Mouse (Mus musculus) forebrain, postnatal 0 days (tissue): ENCODE measurements around the gene Bpifb4. TPM values are rescaled to one million over a fixed set of nuclear protein-coding genes. Genes with fewer than 3 reads are reported as not detected.

Experiments
- ATAC-seq: fragments of 200-750 bp; cut with Nextera tagmentation; 2 replicates; pipeline ENCODE4 v1.8.0; 2017; ENCODE audit warnings: mild to moderate bottlenecking, moderate library complexity
- DNase-seq: peaks from one replicate; pipeline ENCODE4 v3.0.0-alpha.2; 2015
- H3K27ac ChIP-seq: fragments of 300-500 bp; sonication (generic); 2 replicates; pipeline ENCODE4 v1.5.1; 2014; ENCODE audit warnings: low read depth, mild to moderate bottlenecking, antibody characterized with exemption, low read length, moderate library complexity, mixed read lengths
- H3K27me3 ChIP-seq: fragments of 300-500 bp; sonication (generic); 2 replicates; pipeline ENCODE4 v1.6.1; 2014; ENCODE audit warnings: mild to moderate bottlenecking, low read length, mixed read lengths; ENCODE audit not compliant: insufficient read depth
- H3K36me3 ChIP-seq: fragments of 300-500 bp; sonication (generic); 2 replicates; pipeline ENCODE4 v1.6.1; 2014; ENCODE audit warnings: mild to moderate bottlenecking, moderate library complexity; ENCODE audit not compliant: insufficient read depth
- H3K4me1 ChIP-seq: fragments of 300-500 bp; sonication (generic); 2 replicates; pipeline ENCODE4 v1.6.1; 2014; ENCODE audit warnings: antibody characterized with exemption; ENCODE audit not compliant: insufficient read depth
- H3K4me2 ChIP-seq: fragments of 300-500 bp; sonication (generic); 2 replicates; pipeline ENCODE4 v1.6.1; 2014; ENCODE audit warnings: low read depth, mild to moderate bottlenecking, moderate library complexity
- H3K4me3 ChIP-seq: fragments of 300-500 bp; sonication (generic); 2 replicates; pipeline ENCODE4 v1.5.1; 2014; ENCODE audit warnings: low read depth, low read length, mixed read lengths
- H3K9ac ChIP-seq: fragments of 300-500 bp; sonication (generic); 2 replicates; pipeline ENCODE4 v1.6.1; 2014; ENCODE audit warnings: mild to moderate bottlenecking
- H3K9me3 ChIP-seq: fragments of 300-500 bp; sonication (generic); 2 replicates; pipeline ENCODE4 v1.6.1; 2016; ENCODE audit warnings: low read length
- CTCF ChIP-seq: sonication (generic); IDR thresholded peaks from 2 replicates; pipeline ENCODE4 v1.5.1; 2016; ENCODE audit warnings: antibody characterized with exemption, control low read depth, low read depth
- WGBS: fragments of 180-500 bp; shearing (Covaris S2); extraction: QIAGEN DNeasy Blood & Tissue Kit; methylation state at CpG from one replicate; pipeline ENCODE4 v1.1.7; 2014; 5-methylcytosine and 5-hydroxymethylcytosine counted together
- polyA plus RNA-seq: library from polyadenylated mRNA; unstranded; fragments of >200 nt; fragmentation: Nextera tagmentation; extraction: Ambion mirVana; gene quantifications from 2 replicates; pipeline ENCODE4 v1.2.1, GENCODE M21; 2015
- total RNA-seq: library from RNA; depleted of rRNA; stranded (reverse); fragments of >200 nt; gene quantifications from 2 replicates; pipeline ENCODE4 v1.2.3, GENCODE M21; 2014; rRNA removed

Bpifb4 gene
- total RNA-seq: not detected in 2 replicates
- not detected in 2 replicates for polyA plus RNA-seq

GRCm38 (mm10) chr2:153937843-153938242 is at the start of gene Bpifb4:
Gene Bpifb4 (plus strand): TSS chr2:153938212.
- no peak for TF ChIP-seq CTCF
- Histone ChIP-seq H3K27ac (no peak within 1 kb of the TSS), H3K27me3 (no peaks in the 10 kb centered on the region), H3K4me3 (no peak within 1 kb of the TSS), H3K36me3 (no peaks in the 10 kb centered on the region), H3K9ac (no peak within 1 kb of the TSS), H3K4me2 (no peak within 1 kb of the TSS), H3K4me1 (no peaks in the 10 kb centered on the region), H3K9me3 (no peaks in the 10 kb centered on the region)
- DNase-seq (no peak), ATAC-seq (no peak)
- 88% methylated on average over 5 of the region's 5 CpGs for WGBS

- no peaks in the 10 kb centered on the region for H3K4me1 ChIP-seq
- H3K9me3 ChIP-seq: no peaks in the 10 kb centered on the region
- no peak overlapping the region for H3K27ac ChIP-seq
- DNase-seq (no peak), ATAC-seq (no peak)
- H3K27me3 ChIP-seq: no peaks in the 10 kb centered on the region
- no peak for TF ChIP-seq CTCF
- H3K4me2 ChIP-seq: no peak overlapping the region
- 73% methylated on average over 5 of the region's 5 CpGs for WGBS
- H3K9ac ChIP-seq: no peak overlapping the region
- H3K4me3 ChIP-seq: no peak overlapping the region
- H3K36me3 ChIP-seq: no peaks in the 10 kb centered on the region
These were observed 38.9 kb upstream of the Bpifb4 start for GRCm38 (mm10) chr2:153899111-153899510.

- DNase-seq: no peak
- Histone ChIP-seq H3K4me1 (no peaks in the 10 kb centered on the region), H3K9ac (no peak within 1 kb of the TSS), H3K4me2 (no peak within 1 kb of the TSS), H3K36me3 (no peaks in the 10 kb centered on the region), H3K4me3 (no peak within 1 kb of the TSS), H3K27ac (no peak within 1 kb of the TSS), H3K9me3 (no peaks in the 10 kb centered on the region), H3K27me3 (no peaks in the 10 kb centered on the region)
- no peak for ATAC-seq
- 43% methylated on average over 4 of the region's 4 CpGs for WGBS
- no peak for TF ChIP-seq CTCF
These were observed 37.9 kb upstream of the Bpifb4 start, which contains the start of gene Bpifb6 for GRCm38 (mm10) chr2:153900088-153900487. Gene Bpifb6 (plus strand): TSS chr2:153900388.

- Histone ChIP-seq H3K9ac (no peak overlapping the region), H3K9me3 (no peaks in the 10 kb centered on the region), H3K27me3 (no peaks in the 10 kb centered on the region), H3K4me3 (no peak overlapping the region), H3K36me3 (no peaks in the 10 kb centered on the region), H3K27ac (no peak overlapping the region), H3K4me2 (no peak overlapping the region), H3K4me1 (no peaks in the 10 kb centered on the region)
- no peak for ATAC-seq
- no peak for DNase-seq
- no peak for TF ChIP-seq CTCF
- WGBS: 77% methylated on average over 6 of the region's 6 CpGs
These were observed 35.3 kb upstream of the Bpifb4 start for GRCm38 (mm10) chr2:153902726-153903125.

GRCm38 (mm10) chr2:153906626-153907025 is 31.4 kb upstream of the Bpifb4 start:
- H3K9ac ChIP-seq: no peak overlapping the region
- H3K36me3 ChIP-seq: no peaks in the 10 kb centered on the region
- H3K27ac ChIP-seq: no peak overlapping the region
- no peak overlapping the region for H3K4me2 ChIP-seq
- ATAC-seq: no peak
- H3K4me1 ChIP-seq: no peaks in the 10 kb centered on the region
- H3K27me3 ChIP-seq: no peaks in the 10 kb centered on the region
- no peaks in the 10 kb centered on the region for H3K9me3 ChIP-seq
- TF ChIP-seq CTCF: no peak
- no peak overlapping the region for H3K4me3 ChIP-seq
- 83% methylated on average over 4 of the region's 4 CpGs for WGBS
- no peak for DNase-seq

GRCm38 (mm10) chr2:153914151-153914550 is 23.9 kb upstream of the Bpifb4 start:
- no peaks in the 10 kb centered on the region for H3K36me3 ChIP-seq
- H3K4me2 ChIP-seq: no peak overlapping the region
- H3K9ac ChIP-seq: no peak overlapping the region
- H3K9me3 ChIP-seq: no peaks in the 10 kb centered on the region
- H3K4me1 ChIP-seq: no peaks in the 10 kb centered on the region
- DNase-seq (peak; percentile 33), ATAC-seq (peak; percentile 63)
- no peak overlapping the region for H3K4me3 ChIP-seq
- H3K27ac ChIP-seq: no peak overlapping the region
- no peaks in the 10 kb centered on the region for H3K27me3 ChIP-seq
- no peak for TF ChIP-seq CTCF
- WGBS: 34% methylated on average over 5 of the region's 5 CpGs

- ATAC-seq (no peak), DNase-seq (no peak)
- no peak for TF ChIP-seq CTCF
- Histone ChIP-seq H3K36me3 (no peaks in the 10 kb centered on the region), H3K9ac (no peak within 1 kb of the TSS), H3K4me3 (no peak within 1 kb of the TSS), H3K27me3 (no peaks in the 10 kb centered on the region), H3K27ac (no peak within 1 kb of the TSS), H3K4me1 (no peaks in the 10 kb centered on the region), H3K4me2 (no peak within 1 kb of the TSS), H3K9me3 (no peaks in the 10 kb centered on the region)
- WGBS: 54% methylated on average over 8 of the region's 8 CpGs
These were observed 20.1 kb upstream of the Bpifb4 start, which contains the start of gene Bpifb3 for GRCm38 (mm10) chr2:153917930-153918329. Gene Bpifb3 (plus strand): TSS chr2:153918230.
